Mouse (Mus musculus) mesoderm, embryonic 11.5 days (tissue): ENCODE data around the gene Psip1.
A peak's percentile ranks its signal among the peaks of the same experiment; 100 is the strongest.
"Not testable (repeated sequence)": the region's sequence is repeated elsewhere in the genome, so short reads cannot be mapped to it uniquely, and the experiment has no call there.

Experiments
- DNase-seq: peaks from one replicate; pipeline ENCODE4 v3.0.0-alpha.2; 2012; ENCODE audit warnings: low read depth, low spot score

The Psip1 gene

GRCm38 (mm10) chr4:83501037-83501430 is 14.8 kb upstream of the Psip1 start:
- no peak for DNase-seq

DNA sequence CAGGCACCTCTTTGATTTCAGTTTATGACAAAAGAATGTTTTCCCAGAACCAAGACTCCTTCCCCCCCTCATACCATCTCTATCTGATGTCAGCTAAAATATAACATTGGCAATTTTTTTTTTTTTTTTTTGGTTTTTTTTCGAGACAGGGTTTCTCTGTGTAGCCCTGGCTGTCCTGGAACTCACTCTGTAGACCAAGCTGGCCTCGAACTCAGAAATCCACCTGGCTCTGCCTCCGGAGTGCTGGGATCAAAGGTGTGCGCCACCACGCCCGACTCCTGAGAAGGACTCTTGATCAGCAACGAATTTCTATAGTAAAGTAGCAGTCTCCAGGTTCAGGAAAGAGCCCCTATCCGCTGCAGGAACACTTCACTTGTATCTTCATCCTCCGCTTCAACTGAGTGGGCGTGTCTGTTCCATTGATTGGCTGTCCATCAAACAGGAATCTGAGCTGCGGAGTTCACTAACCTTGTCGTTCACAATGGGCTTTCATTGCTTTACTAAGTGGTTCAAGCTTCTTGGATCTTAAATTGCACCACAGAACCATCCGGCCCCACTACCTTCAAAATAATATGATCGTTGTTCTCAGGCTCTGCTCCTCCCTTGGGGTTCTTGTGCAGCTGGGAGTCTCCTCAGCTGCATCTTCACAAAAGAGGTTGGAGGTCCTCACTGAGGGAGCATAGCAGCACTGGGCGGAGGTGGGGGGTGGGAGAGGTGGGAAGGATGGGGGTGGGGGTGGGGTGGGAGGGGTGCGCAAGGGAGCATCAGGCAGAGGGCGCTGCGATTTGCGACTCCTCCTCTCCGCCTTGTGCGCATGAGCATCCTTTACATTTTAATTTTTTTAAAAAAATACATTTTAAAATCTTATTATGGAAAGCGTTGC is 14.1 kb upstream of the Psip1 start:
- peak; percentile 70 for DNase-seq

- DNase-seq, result not testable (repeated sequence)
These were observed 10.8 kb upstream of the Psip1 start for GRCm38 (mm10) chr4:83497013-83497412.

- no peak for DNase-seq
These were observed 6.9 kb upstream of the Psip1 start for GRCm38 (mm10) chr4:83493112-83493511.

DNA sequence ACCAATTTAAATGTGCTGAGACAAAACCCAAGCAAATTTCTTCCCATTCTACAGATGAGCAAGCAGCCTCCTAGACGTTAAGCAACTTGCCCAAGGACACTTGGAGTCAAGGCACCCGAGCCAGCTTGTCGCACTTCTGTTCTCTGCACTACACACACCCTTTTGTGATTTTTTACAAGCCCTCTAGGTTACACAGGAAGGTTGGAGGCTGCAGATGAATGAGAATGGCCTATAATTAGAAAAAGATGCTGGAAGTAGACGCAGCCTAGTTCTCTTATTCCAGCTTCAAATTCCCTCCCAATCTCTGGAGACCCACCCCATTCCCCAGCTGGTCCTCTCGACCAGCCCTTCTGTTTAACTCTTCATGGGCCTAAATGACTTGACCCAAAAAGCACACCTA is 2.9 kb upstream of the Psip1 start:
- DNase-seq, result peak; percentile 8

GRCm38 (mm10) chr4:83485735-83486116 is 533 bp downstream of the Psip1 start:
- peak; percentile 93 for DNase-seq

DNA sequence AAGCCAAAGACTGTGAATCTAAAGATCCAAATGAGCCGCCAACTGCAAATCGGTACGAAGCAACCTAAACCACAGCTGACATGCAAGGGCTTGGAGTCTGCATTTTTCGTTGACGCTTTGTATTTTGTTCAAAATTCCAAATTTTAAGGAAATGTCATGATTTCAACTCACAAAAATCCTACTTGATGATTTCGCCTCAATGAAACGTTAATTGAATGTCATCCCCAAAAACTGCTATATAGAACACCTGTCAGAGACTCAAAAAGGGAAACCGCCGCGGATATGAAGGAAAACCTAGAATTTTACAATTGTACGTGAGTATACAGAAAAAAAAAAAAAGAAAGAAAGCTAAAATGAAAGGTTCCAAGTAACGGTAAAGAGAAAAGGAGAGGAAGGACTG is 1.0 kb downstream of the Psip1 start:
- no peak for DNase-seq

DNA sequence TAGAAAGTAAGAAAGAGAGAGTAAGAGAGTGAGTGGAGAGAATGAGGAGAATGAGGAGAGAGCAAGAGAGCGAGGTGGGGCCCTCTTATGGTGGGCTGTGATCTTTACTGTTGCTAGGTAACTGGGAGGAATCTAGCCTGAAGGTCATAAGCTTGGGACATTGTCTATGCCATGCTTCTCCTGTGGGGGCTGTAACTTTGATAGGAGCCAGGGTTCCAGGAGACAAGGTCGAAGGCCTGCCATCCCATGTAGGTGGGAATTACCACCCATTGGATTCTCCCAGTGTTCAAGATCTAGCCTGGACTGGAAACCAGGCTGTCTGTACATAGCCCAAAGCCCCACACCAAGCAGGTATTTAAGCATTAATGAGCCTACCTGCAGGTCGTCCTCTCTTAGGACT is 18.1 kb downstream of the Psip1 start:
- DNase-seq, result no peak

- DNase-seq, result no peak
These were observed 18.6 kb downstream of the Psip1 start for GRCm38 (mm10) chr4:83467615-83468014.

DNA sequence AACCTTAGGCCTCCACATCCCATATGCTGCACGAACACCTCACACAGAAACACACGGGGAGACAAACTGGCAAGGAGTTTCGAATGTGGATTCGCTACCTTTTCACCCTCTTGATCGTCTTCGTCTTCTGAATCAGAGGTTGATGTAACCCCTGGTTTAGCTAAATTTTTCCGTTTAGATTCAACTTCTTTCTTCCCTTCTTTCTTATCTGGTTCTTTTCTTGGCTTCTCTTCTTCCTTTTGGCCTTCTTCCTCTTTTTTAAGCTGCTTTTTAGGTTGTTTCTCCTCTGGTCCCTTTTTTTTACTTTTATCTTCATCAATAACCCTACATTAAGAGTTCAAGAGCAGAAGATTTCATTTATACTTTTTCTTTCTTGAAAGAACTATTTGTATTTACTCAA is 21.4 kb downstream of the Psip1 start:
- no peak for DNase-seq

- DNase-seq, result no peak
These were observed 26.2 kb downstream of the Psip1 start for GRCm38 (mm10) chr4:83460106-83460505.

- DNase-seq, result no peak
These were observed 35.5 kb downstream of the Psip1 start for GRCm38 (mm10) chr4:83450785-83451184.

DNA sequence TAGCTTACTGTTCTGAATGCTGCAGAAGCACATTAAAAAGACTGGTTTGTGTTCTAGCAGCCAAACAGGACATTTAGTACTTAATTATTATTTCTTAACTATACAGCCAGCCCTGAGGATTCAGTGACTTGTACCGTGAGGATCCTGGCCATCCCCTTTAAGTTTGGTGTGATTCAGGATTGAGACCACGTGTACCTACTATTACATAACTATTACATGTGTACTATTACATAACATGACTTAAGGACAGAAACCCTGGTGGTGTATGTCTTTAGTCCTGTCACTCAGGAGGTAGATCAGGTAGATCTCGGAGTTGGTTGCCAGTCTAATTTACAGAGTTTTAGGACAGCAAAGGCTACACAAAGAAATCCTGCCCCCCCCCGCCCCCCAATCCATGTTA is 45.2 kb downstream of the Psip1 start:
- no peak for DNase-seq

DNA sequence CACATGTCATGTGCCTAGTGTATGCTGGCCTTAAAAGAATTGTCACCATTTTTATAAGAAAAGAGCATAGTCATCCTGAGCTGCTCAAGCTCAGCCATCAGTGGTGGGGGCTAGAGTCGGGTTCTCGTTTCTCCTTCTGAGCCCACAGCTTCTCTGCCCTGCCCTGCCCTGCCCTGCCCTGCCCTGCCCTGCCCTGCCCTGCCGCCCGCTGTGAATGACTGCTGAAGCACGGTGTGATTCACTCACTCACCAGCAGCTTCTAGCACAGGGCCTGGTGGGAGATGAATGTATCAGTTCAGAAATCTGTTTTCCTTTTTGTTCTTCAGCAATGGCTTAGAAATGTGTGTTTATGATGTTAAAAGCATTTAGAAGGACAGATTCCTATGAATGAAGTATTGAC is 47.2 kb downstream of the Psip1 start:
- no peak for DNase-seq

DNA sequence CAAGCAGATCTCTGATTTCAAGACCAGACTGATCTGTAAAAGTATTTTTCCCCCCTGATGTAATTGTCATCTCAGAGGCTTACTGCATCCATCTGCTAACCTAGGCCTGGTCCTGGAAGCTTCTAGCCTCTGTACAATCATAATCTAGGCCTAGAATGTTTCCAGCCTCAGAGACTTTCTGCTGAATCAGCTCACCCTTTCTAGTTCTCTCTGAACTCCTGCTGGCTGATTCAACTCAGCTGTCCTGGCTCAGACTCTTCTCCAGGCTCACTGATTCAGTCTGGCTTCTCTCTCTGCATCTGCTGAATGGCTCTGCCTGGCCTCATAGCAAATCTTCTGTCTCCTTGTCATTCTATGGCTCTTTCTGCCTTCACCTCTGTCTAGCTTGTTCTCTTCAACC is 48.1 kb downstream of the Psip1 start:
- no peak for DNase-seq

GRCm38 (mm10) chr4:83436375-83436774 is 49.9 kb downstream of the Psip1 start:
- no peak for DNase-seq

DNA sequence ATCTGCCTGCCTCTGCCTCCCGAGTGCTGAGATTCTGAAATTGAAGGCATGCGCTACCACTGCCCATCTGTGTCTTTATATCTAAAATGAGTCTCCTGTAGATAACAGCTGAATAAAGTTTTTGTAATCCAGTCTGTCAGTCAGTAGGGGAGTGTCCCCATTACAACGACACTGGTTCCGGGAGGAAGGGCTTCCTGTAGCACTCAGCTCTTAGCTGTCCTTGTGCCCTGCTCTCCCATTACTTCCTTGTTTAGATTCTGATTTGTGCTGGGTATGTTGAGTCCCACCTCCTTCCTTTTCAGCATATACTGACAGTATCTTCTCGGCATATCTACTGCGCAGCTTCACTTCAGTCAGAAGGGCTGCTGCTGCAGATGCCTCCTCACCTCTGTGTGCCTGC is 53.4 kb downstream of the Psip1 start:
- no peak for DNase-seq

DNA sequence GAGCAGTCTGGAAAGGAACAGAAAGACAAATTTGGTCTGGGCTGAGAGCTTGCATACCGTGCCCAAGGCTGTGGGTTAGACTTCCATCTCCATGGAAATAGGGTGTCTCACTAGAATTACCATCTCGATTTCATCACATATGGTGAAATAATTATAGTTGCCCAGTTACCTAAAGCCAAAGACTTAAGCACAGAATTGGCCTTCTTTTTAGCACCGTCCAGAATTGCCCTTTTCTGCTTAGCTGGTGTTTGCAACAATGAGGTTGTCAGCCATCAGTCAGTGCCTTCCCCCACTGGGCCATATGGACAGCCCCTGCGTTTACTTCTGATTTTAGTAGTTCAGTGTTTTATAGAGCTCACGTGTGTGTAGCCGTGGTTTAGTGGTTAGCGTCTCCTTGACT is 54.3 kb downstream of the Psip1 start:
- DNase-seq, result no peak

DNA sequence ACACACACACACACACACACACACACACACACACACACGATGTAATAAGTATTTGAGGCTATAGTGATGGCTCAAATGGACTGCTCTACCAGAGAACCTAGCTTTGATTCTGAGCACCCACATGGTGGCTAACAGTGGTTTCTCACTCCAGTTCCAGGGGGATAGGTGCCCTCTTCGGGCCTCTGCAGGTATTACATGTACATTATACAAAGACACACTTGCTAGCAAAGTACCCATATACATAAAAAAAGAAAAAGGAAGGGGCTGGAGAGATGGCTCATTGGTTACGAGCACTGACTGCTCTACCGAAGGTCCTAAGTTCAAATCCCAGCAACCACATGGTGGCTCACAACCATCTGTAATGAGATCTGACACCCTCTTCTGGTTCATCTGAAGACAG is 57.4 kb downstream of the Psip1 start:
- DNase-seq, result peak; percentile 10

DNA sequence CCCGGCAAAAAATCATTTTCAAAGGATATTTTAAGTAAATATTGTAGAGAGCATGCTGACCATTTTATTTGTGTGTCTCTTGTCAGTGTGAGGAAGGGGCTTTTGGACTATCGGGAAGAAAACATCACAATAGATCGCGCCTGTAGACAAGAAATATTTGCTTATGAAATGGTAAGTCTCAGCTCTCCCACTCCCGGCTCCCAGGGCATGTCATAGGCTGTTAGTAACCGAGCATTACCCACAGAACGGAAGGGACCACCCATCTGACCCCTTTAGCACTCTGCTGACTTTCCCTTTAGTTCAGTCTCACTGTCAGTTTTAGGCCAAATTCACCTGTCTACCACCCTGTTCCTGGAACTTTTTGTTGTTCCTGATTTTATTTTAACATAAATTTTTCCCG is 58.6 kb downstream of the Psip1 start:
- no peak for DNase-seq

GRCm38 (mm10) chr4:83427141-83427540 is 59.1 kb downstream of the Psip1 start:
- no peak for DNase-seq

GRCm38 (mm10) chr4:83425119-83425518 is 61.1 kb downstream of the Psip1 start:
- no peak for DNase-seq

GRCm38 (mm10) chr4:83423641-83424040 is 62.6 kb downstream of the Psip1 start:
- DNase-seq, result no peak

DNA sequence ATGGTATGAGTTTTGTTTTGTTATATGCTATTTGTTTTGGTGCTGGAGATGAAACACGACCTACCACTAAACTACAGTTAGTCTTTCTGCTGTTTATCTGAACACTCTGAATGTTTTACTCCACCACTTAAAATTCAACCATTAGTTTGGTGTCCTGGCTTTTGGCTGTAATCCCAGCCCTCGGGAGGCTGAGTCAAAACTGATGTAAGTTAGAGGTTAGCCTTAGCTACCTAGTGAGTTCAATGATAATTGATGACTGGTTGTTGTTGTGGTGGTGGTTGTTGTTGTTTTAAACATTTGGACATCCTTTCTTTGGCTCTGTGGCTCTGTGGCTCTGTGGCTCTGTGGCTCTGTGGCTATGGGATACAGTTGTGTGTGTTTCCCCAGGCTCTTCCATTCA is 67.5 kb downstream of the Psip1 start:
- no peak for DNase-seq
